8 mouse cellular contexts compared by ENCODE assay signal in genomic region chr17:83276000-83276891, GRCm38 (mm10).
A peak's percentile ranks its signal among the peaks of the same experiment; 100 is the strongest.
DNase-seq lines count a peak whose midpoint lies in the region; ATAC-seq and TF ChIP-seq lines count a peak whose summit lies in the region.

No protein-coding gene starts in this region.

- H3K9ac ChIP-seq in forebrain, embryonic 15.5 days (replicated peaks), result peak overlapping the region; percentile 71
- H3K9ac ChIP-seq in neural tube, embryonic 14.5 days (replicated peaks; ENCODE audit: low read depth, low read length), result peak overlapping the region; percentile 66

- H3K4me1 ChIP-seq in bone marrow macrophage, adult 2 months (ENCODE audit: control insufficient read depth, insufficient read depth, low read length), result peaks cover 53% of the 10 kb centered on the region
- peaks cover 18% of the 10 kb centered on the region for H3K4me1 ChIP-seq in forebrain, embryonic 15.5 days
- H3K4me1 ChIP-seq in lung, adult 2 months (ENCODE audit: control insufficient read depth, insufficient read depth, low read length), result peaks cover 10% of the 10 kb centered on the region
- H3K4me1 ChIP-seq in neural tube, embryonic 14.5 days (ENCODE audit: control insufficient read depth, insufficient read depth, low read length), result peaks cover 18% of the 10 kb centered on the region
- peaks cover 20% of the 10 kb centered on the region for H3K4me1 ChIP-seq in testis, adult 2 months (ENCODE audit: control insufficient read depth, insufficient read depth, low read length)

- peak overlapping the region; percentile 77 for H3K27ac ChIP-seq in bone marrow macrophage, adult 2 months (ENCODE audit: insufficient read depth, low read depth, low read length)
- H3K27ac ChIP-seq in forebrain, embryonic 15.5 days (replicated peaks), result peak overlapping the region; percentile 55
- peak overlapping the region; percentile 62 for H3K27ac ChIP-seq in neural tube, embryonic 14.5 days (ENCODE audit: low read depth, low read length)
- H3K27ac ChIP-seq in testis, adult 2 months (ENCODE audit: control insufficient read depth, insufficient read depth, low read depth, low read length), result peak overlapping the region; percentile 59; the same call in 1 of the 2 replicates

- DNase-seq in heart, postnatal 10 days, result peak; percentile 88 to 90
- DNase-seq in kidney, postnatal 4 days, result peak; percentile 86 to 93
- peak; percentile 80 for DNase-seq in lung, adult 2 months

- peak; percentile 17 for ATAC-seq in CD4-positive, CD25-positive, alpha-beta regulatory T cell, adult 4 months
- ATAC-seq in forebrain, embryonic 15.5 days (replicated peaks), result peak; percentile 70
- ATAC-seq in neural tube, embryonic 14.5 days (ENCODE audit: low read depth), result peak; percentile 82

- H3K4me2 ChIP-seq in forebrain, embryonic 15.5 days (replicated peaks), result peak overlapping the region; percentile 77
- H3K4me2 ChIP-seq in neural tube, embryonic 14.5 days (ENCODE audit: low read depth, low read length), result peak overlapping the region; percentile 84

- H3K4me3 ChIP-seq in bone marrow macrophage, adult 2 months (ENCODE audit: insufficient read depth, low read length), result peak overlapping the region; percentile 62
- peak overlapping the region; percentile 55 for H3K4me3 ChIP-seq in forebrain, embryonic 15.5 days
- peak overlapping the region; percentile 50 for H3K4me3 ChIP-seq in lung, adult 2 months (replicated peaks; ENCODE audit: extremely low read depth, low read depth, low read length)
- H3K4me3 ChIP-seq in neural tube, embryonic 14.5 days (ENCODE audit: low read depth, low read length), result peak overlapping the region; percentile 46
- H3K4me3 ChIP-seq in testis, adult 2 months (ENCODE audit: control insufficient read depth, low read depth, low read length), result peak overlapping the region; percentile 68

- no peaks in the 10 kb centered on the region for H3K36me3 ChIP-seq in forebrain, embryonic 15.5 days
- H3K36me3 ChIP-seq in neural tube, embryonic 14.5 days (ENCODE audit: control insufficient read depth, insufficient read depth, low read length), result no peaks in the 10 kb centered on the region
- no peaks in the 10 kb centered on the region for H3K36me3 ChIP-seq in testis, adult 2 months (ENCODE audit: control insufficient read depth, insufficient read depth, low read length)

- intact Hi-C loops in heart, postnatal 10 days (cut with DNase I), result loop anchor here (2.0 to 10.0 kb wide), 4 partner anchors 47 to 459 kb away; partner anchors contain the start of gene Eml4

- H3K27me3 ChIP-seq in forebrain, embryonic 15.5 days, result no peaks in the 10 kb centered on the region
- H3K27me3 ChIP-seq in neural tube, embryonic 14.5 days (ENCODE audit: control insufficient read depth, insufficient read depth, low read length), result no peaks in the 10 kb centered on the region
- no peaks in the 10 kb centered on the region for H3K27me3 ChIP-seq in testis, adult 2 months (ENCODE audit: control insufficient read depth, insufficient read depth, low read length)

- TF ChIP-seq POLR2A in bone marrow macrophage, adult 2 months (IDR thresholded peaks at IDR 0.05; ENCODE audit: borderline replicate concordance, low read depth, low read length), result no peak
- peak; percentile 91; the same call in 1 of the 2 replicates for TF ChIP-seq POLR2A in lung, adult 2 months (IDR thresholded peaks at IDR 0.05; ENCODE audit: borderline replicate concordance, extremely low read depth, low read depth, low read length)
- TF ChIP-seq POLR2A in testis, adult 2 months (IDR thresholded peaks at IDR 0.05; ENCODE audit: control insufficient read depth, low read depth, low read length), result no peak; the same call in 1 of the 2 replicates

- no peak for TF ChIP-seq CTCF in bone marrow macrophage, adult 2 months (IDR thresholded peaks at IDR 0.05; ENCODE audit: low read depth, low read length)
- TF ChIP-seq CTCF in lung, adult 2 months (IDR thresholded peaks at IDR 0.05; ENCODE audit: insufficient read depth, low read length), result no peak
- no peak for TF ChIP-seq CTCF in testis, adult 2 months (IDR thresholded peaks at IDR 0.05; ENCODE audit: control insufficient read depth, insufficient read depth, insufficient replicate concordance, low read depth, low read length)

- H3K9me3 ChIP-seq in forebrain, embryonic 15.5 days, result no peaks in the 10 kb centered on the region
- no peaks in the 10 kb centered on the region for H3K9me3 ChIP-seq in neural tube, embryonic 14.5 days (ENCODE audit: control insufficient read depth, low read length)

- WGBS in forebrain, embryonic 15.5 days, result 4% methylated on average over 60 of the region's 64 CpGs
- 1% methylated on average over 64 of the region's 64 CpGs for WGBS in lung, adult 2 months
- WGBS in neural tube, embryonic 14.5 days, result 8% methylated on average over 43 of the region's 64 CpGs

Comparison
In these comparisons a context has a peak if more than half of its experiments do, and no peak if none do; other contexts are left out.
1. Peak in every context shown above with its lines: DNase-seq, ATAC-seq, H3K4me3 ChIP-seq and H3K27ac ChIP-seq.
2. ATAC-seq: peak in every context shown above with its lines; median percentile 82 in neural tube, embryonic 14.5 days; 70 in forebrain, embryonic 15.5 days; 17 in CD4-positive, CD25-positive, alpha-beta regulatory T cell, adult 4 months.